Mouse (Mus musculus) adrenal gland (tissue): ENCODE data around the gene St5.

ENCODE experiments used
- intact Hi-C: fragments of 180-260 bp; cut with DNase I; formaldehyde crosslinking; loops from one replicate; pipeline ENCODE4 v1.15.1; 2025

St5 gene

GRCm38 (mm10) chr7:109643305-109643994, 60.0 kb downstream of the St5 start:
- intact Hi-C loops, result no loop called here

- intact Hi-C loops, result no loop called here
These were observed 61.4 kb downstream of the St5 start for GRCm38 (mm10) chr7:109641963-109642362.

GRCm38 (mm10) chr7:109641102-109641501, 62.3 kb downstream of the St5 start:
- intact Hi-C loops, result no loop called here

- intact Hi-C loops, result no loop called here
These were observed 66.0 kb downstream of the St5 start for GRCm38 (mm10) chr7:109637391-109637790.

- intact Hi-C loops, result no loop called here
These were observed 67.2 kb downstream of the St5 start for GRCm38 (mm10) chr7:109636086-109636792.

- intact Hi-C loops, result no loop called here
These were observed 69.9 kb downstream of the St5 start for GRCm38 (mm10) chr7:109633404-109634085.

- intact Hi-C loops, result no loop called here
These were observed 72.1 kb downstream of the St5 start for GRCm38 (mm10) chr7:109631330-109631729.

- intact Hi-C loops, result no loop called here
These were observed 73.3 kb downstream of the St5 start for GRCm38 (mm10) chr7:109629871-109630778.

GRCm38 (mm10) chr7:109628935-109629609, 74.3 kb downstream of the St5 start:
- intact Hi-C loops, result no loop called here

GRCm38 (mm10) chr7:109627851-109628250, 75.6 kb downstream of the St5 start:
- intact Hi-C loops, result no loop called here

GRCm38 (mm10) chr7:109622234-109622838, 81.1 kb downstream of the St5 start:
- intact Hi-C loops, result no loop called here

- intact Hi-C loops, result no loop called here
These were observed 82.4 kb downstream of the St5 start for GRCm38 (mm10) chr7:109620967-109621366.

GRCm38 (mm10) chr7:109620288-109620687, 83.1 kb downstream of the St5 start:
- intact Hi-C loops, result no loop called here

GRCm38 (mm10) chr7:109618721-109619120, 84.7 kb downstream of the St5 start:
- intact Hi-C loops, result loop anchor here (2.0 to 5.0 kb wide), 2 partner anchors 56 to 90 kb away; no protein-coding TSS in a partner anchor

GRCm38 (mm10) chr7:109617838-109618237, 85.6 kb downstream of the St5 start:
- intact Hi-C loops, result loop anchor here (2.0 to 5.0 kb wide), 2 partner anchors 56 to 89 kb away; no protein-coding TSS in a partner anchor

GRCm38 (mm10) chr7:109616034-109616979, 87.1 kb downstream of the St5 start:
- intact Hi-C loops, result loop anchor here (5.0 kb wide), 1 partner anchor 54 kb away; no protein-coding TSS in a partner anchor

GRCm38 (mm10) chr7:109615601-109616000, 87.8 kb downstream of the St5 start:
- intact Hi-C loops, result loop anchor here (5.0 kb wide), 1 partner anchor 53 kb away; no protein-coding TSS in a partner anchor

- intact Hi-C loops, result loop anchor here (5.0 kb wide), 1 partner anchor 53 kb away; no protein-coding TSS in a partner anchor
These were observed 88.5 kb downstream of the St5 start for GRCm38 (mm10) chr7:109614939-109615338.
